Mouse (Mus musculus): ENCODE data around the gene Hipk1. TPM values are rescaled to one million over a fixed set of nuclear protein-coding genes. Genes with fewer than 3 reads are reported as not detected.

The Hipk1 gene
- total RNA-seq, 1 experiment from 2014 or later = 113 TPM

DNA sequence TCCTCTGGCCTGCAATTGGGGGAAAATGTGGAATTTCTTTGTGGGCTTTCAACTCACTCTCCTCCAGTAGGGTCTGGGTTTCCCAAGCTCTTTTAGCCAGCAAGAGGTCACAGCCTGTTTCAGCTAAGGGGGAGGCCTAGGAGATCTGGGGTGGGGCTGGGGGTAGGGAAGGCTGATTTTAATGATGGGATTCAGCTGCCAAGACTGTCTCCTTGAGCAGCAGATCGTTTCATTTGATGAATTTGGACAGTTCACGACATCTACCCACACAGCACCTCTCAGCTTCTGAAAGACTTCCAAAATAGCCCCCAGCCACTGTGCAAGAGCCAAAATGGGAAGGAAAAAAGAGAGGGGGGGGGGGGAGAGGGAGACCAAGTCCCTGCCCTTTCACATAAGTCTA lies 58.2 kb downstream of the Hipk1 start:
- no peak for ATAC-seq (replicated peaks; ENCODE audit: insufficient number of reproducible peaks, low FRiP score, low TSS enrichment, poor library complexity, severe bottlenecking)

DNA sequence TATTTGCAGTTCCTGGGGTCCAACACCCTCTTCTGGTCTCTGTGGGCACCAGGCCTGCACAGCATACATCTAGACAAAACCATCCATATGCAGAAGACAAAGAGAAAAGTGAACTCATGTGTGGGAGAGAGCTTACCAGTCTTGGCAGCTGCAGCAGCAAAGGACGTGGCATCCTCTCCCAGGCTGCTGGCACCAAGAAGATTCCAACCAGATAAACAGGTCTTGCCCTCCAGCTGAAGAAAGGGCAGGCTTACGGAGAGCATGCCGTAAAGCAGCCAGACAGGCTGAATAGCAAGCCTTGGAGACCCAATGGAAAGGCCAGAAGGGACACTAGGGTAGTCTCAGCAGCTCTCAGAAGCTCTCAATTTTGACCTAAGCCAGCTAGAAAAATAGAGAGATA lies 59.2 kb downstream of the Hipk1 start:
- ATAC-seq (replicated peaks; ENCODE audit: insufficient number of reproducible peaks, low FRiP score, low TSS enrichment, poor library complexity, severe bottlenecking) = no peak

- no peak for ATAC-seq (replicated peaks; ENCODE audit: insufficient number of reproducible peaks, low FRiP score, low TSS enrichment, poor library complexity, severe bottlenecking)
These were observed 61.5 kb downstream of the Hipk1 start for GRCm38 (mm10) chr3:103729850-103730249.

DNA sequence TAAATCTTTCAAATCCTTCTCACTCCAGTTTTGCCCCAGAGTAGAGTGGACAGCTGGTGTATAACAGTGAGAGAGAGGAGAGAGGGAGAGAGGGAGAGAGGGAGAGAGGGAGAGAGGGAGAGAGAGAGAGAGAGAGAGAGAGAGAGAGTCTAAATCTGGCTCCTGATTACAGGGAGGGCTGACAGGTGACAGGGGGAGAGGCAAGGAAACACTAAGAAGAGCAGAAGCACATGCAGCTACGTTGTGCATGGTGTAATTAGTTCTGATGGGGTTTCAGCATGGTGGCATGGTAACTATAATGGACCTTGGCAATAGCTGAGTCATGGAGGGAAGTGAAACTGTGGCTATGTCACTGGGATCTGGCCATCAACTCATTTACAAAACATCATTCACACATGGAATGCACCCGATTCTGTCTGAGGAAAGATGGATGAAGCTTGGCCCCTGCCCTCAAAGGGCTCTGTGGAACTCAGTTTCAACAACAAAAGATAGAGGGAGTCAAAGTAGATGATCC lies 63.5 kb downstream of the Hipk1 start:
- peak; percentile 66 for ATAC-seq (replicated peaks; ENCODE audit: insufficient number of reproducible peaks, low FRiP score, low TSS enrichment, poor library complexity, severe bottlenecking)

GRCm38 (mm10) chr3:103726642-103727041 lies 64.7 kb downstream of the Hipk1 start:
- no peak for ATAC-seq (replicated peaks; ENCODE audit: insufficient number of reproducible peaks, low FRiP score, low TSS enrichment, poor library complexity, severe bottlenecking)

GRCm38 (mm10) chr3:103724137-103724536 lies 67.2 kb downstream of the Hipk1 start:
- ATAC-seq (replicated peaks; ENCODE audit: insufficient number of reproducible peaks, low FRiP score, low TSS enrichment, poor library complexity, severe bottlenecking) = no peak

GRCm38 (mm10) chr3:103718728-103719127 lies 72.6 kb downstream of the Hipk1 start:
- ATAC-seq (replicated peaks; ENCODE audit: insufficient number of reproducible peaks, low FRiP score, low TSS enrichment, poor library complexity, severe bottlenecking) = no peak

- ATAC-seq (replicated peaks; ENCODE audit: insufficient number of reproducible peaks, low FRiP score, low TSS enrichment, poor library complexity, severe bottlenecking) = no peak
These were observed 74.3 kb downstream of the Hipk1 start for GRCm38 (mm10) chr3:103716774-103717760.

- ATAC-seq (replicated peaks; ENCODE audit: insufficient number of reproducible peaks, low FRiP score, low TSS enrichment, poor library complexity, severe bottlenecking) = no peak
These were observed 75.3 kb downstream of the Hipk1 start for GRCm38 (mm10) chr3:103715762-103716693.

GRCm38 (mm10) chr3:103714942-103715341 lies 76.4 kb downstream of the Hipk1 start:
- ATAC-seq (replicated peaks; ENCODE audit: insufficient number of reproducible peaks, low FRiP score, low TSS enrichment, poor library complexity, severe bottlenecking) = no peak

GRCm38 (mm10) chr3:103714236-103714875 lies 77.0 kb downstream of the Hipk1 start:
- no peak for ATAC-seq (replicated peaks; ENCODE audit: insufficient number of reproducible peaks, low FRiP score, low TSS enrichment, poor library complexity, severe bottlenecking)

- ATAC-seq (replicated peaks; ENCODE audit: insufficient number of reproducible peaks, low FRiP score, low TSS enrichment, poor library complexity, severe bottlenecking) = no peak
These were observed 79.2 kb downstream of the Hipk1 start for GRCm38 (mm10) chr3:103712196-103712595.

DNA sequence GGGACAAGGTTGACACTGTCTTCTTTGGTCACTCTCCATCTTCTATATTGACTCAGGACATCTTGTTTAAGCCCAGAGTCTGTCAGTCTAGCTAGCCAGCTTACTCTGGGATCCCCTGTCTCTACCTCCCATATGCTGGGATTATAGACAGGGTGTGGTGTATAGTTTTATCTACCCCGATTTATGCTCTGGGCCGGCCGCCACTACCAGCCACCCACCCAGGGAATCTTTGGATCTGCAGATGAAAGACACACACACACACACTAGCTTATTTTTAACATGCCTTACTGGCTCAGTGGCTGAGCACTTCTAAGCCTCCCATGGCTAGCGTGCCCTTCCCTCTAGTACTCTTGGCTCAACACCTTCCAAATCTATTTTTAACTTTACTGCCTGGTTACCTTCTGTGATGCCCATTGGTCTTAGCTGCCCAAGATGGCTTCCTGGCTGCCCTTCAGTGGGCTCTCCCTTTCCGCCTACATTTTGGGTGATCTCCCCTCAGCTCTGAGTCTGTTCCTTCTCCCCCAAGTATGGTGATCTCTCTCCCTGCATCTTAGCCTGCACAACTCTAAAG lies 81.8 kb downstream of the Hipk1 start:
- ATAC-seq (replicated peaks; ENCODE audit: insufficient number of reproducible peaks, low FRiP score, low TSS enrichment, poor library complexity, severe bottlenecking) = no peak

DNA sequence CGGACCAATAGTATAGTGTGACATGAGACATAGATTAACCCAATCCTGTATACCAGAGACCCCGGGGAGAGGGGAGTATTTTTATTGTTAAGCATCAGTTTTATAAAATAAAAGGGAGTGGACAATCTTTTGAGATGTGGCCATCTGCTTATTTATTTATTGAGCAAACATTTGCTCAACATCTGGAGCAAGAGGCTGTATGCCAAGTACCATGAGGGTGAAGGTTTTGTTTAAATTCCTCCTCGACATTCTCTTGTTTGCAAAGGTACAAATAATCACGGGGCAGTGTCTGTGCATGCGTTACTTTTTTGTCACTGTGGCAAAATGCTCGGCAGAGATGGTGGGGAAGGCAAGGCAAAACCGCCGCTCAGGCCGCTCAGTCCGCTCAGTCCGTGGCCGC lies 85.9 kb downstream of the Hipk1 start:
- ATAC-seq (replicated peaks; ENCODE audit: insufficient number of reproducible peaks, low FRiP score, low TSS enrichment, poor library complexity, severe bottlenecking) = no peak

DNA sequence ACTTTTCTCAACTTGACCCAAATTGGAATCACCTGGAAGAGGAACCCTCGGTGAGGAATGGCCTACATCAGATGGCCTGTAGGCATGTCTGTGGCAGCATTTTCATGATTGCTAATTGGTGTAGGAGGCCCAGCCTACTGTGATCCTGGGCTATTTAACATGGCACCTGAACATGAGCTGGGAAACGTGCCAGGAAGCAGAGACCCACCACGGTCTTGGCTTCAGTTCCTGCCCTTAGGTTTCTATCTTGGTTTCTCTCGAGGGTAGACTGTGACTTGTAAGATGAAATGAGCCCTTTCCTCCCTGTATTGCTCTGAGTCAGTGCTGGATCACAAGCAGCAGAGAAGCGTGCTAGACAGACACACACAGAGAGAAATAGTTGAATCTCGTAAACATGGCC lies 86.7 kb downstream of the Hipk1 start:
- no peak for ATAC-seq (replicated peaks; ENCODE audit: insufficient number of reproducible peaks, low FRiP score, low TSS enrichment, poor library complexity, severe bottlenecking)

DNA sequence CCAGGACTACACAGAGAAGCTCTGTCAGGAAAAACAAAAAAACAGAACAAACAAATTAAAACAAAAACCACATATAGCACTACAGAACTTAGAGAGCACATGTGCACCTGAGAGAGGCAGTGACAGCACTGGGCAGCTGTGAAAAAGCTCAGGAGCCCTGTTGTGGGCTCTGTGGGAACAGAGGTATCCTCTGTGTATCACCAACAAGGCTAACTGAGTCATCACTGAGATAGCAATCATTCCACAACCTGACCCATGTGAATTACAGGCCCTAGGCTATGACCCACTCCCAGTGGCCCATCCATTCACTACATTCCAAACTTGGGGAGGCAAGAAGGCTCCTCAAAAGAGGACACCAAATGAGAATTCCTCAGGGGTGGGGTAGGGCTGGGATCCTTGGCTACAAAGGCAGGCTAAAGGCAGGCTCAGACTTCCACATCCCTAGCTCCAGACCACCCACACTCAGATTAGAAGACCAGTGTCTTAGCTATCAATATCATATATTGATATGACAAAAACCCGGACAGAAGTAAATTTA lies 94.9 kb downstream of the Hipk1 start:
- ATAC-seq (replicated peaks; ENCODE audit: insufficient number of reproducible peaks, low FRiP score, low TSS enrichment, poor library complexity, severe bottlenecking) = no peak

- ATAC-seq (replicated peaks; ENCODE audit: insufficient number of reproducible peaks, low FRiP score, low TSS enrichment, poor library complexity, severe bottlenecking) = no peak
These were observed 95.8 kb downstream of the Hipk1 start for GRCm38 (mm10) chr3:103695556-103695955.

DNA sequence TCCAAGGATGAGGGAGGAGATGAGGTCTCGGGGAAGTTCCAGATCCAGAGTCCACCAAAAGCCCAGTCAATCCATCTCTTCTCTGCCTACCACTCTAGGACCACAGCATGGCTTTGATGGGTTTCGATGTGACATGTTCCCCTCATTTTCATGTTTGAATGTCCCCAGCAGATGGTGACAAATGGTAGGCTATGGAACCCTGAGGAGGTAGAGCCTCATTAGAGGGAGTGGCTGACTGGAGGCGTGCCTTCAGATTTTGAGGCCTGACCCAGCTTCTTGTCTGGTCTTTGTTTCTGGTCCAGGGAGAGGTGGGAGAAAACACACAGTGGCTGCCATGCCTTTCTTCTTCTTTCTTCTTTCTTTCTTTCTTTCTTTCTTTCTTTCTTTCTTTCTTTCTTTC lies 100.9 kb downstream of the Hipk1 start:
- ATAC-seq (replicated peaks; ENCODE audit: insufficient number of reproducible peaks, low FRiP score, low TSS enrichment, poor library complexity, severe bottlenecking) = no peak
